Mouse (Mus musculus) limb, embryonic 14.5 days (tissue): ENCODE results near the gene Clic3. TPM values are rescaled to one million over a fixed set of nuclear protein-coding genes. Genes with fewer than 3 reads are reported as not detected.

Experiments
- ATAC-seq: fragments of 200-750 bp; cut with Nextera tagmentation; 2 replicates; pipeline ENCODE4 v1.8.0; 2017; ENCODE audit warnings: low read depth, moderate number of reproducible peaks, moderate TSS enrichment; ENCODE audit not compliant: low FRiP score
- DNase-seq: peaks from one replicate; pipeline ENCODE4 v3.0.0-alpha.2; 2015; ENCODE audit warnings: low spot score
- H3K27ac ChIP-seq: fragments of 300-500 bp; sonication (generic); replicated peaks from 2 replicates; pipeline ENCODE4 v1.5.1; 2014; ENCODE audit warnings: low read depth, mild to moderate bottlenecking, low read length, moderate library complexity, mixed read lengths
- H3K27me3 ChIP-seq: fragments of 300-500 bp; sonication (generic); 2 replicates; pipeline ENCODE4 v1.6.1; 2014; ENCODE audit warnings: low read length, mixed read lengths; ENCODE audit not compliant: control insufficient read depth, insufficient read depth
- H3K36me3 ChIP-seq: fragments of 300-500 bp; sonication (generic); 2 replicates; pipeline ENCODE4 v1.6.1; 2014; ENCODE audit warnings: mild to moderate bottlenecking, low read length, moderate library complexity, mixed read lengths; ENCODE audit not compliant: control insufficient read depth, insufficient read depth
- H3K4me1 ChIP-seq: fragments of 300-500 bp; sonication (generic); 2 replicates; pipeline ENCODE4 v1.6.1; 2014; ENCODE audit warnings: antibody characterized with exemption, low read length, mixed read lengths; ENCODE audit not compliant: control insufficient read depth, insufficient read depth
- H3K4me2 ChIP-seq: fragments of 300-500 bp; sonication (generic); replicated peaks from 2 replicates; pipeline ENCODE4 v1.6.1; 2014; ENCODE audit warnings: low read depth, mild to moderate bottlenecking, low read length, moderate library complexity; ENCODE audit not compliant: severe bottlenecking
- H3K4me3 ChIP-seq: fragments of 300-500 bp; sonication (generic); replicated peaks from 2 replicates; pipeline ENCODE4 v1.5.1; 2014; ENCODE audit warnings: low read length
- H3K9ac ChIP-seq: fragments of 300-500 bp; sonication (generic); 2 replicates; pipeline ENCODE4 v1.6.1; 2014; ENCODE audit warnings: mild to moderate bottlenecking, low read depth, low read length, moderate library complexity; ENCODE audit not compliant: severe bottlenecking
- H3K9me3 ChIP-seq: fragments of 300-500 bp; sonication (generic); 2 replicates; pipeline ENCODE4 v1.6.1; 2016; ENCODE audit warnings: low read length; ENCODE audit not compliant: control insufficient read depth
- POLR2A ChIP-seq: fragments of 200-500 bp; IDR thresholded peaks from 2 replicates; pipeline ENCODE4 v1.8.0; 2012; ENCODE audit warnings: inconsistent platforms, mild to moderate bottlenecking, moderate library complexity, borderline replicate concordance; ENCODE audit not compliant: insufficient read depth, insufficient read length; ENCODE audit errors: extremely low read depth
- WGBS: fragments of 180-500 bp; shearing (Covaris S2); extraction: QIAGEN DNeasy Blood & Tissue Kit; methylation state at CpG from one replicate; pipeline ENCODE4 v1.1.7; 2014; 5-methylcytosine and 5-hydroxymethylcytosine counted together
- polyA plus RNA-seq, 2 experiments: library from polyadenylated mRNA; depleted of rRNA in 1 of 2; stranded (reverse) in 1 of 2; unstranded in 1 of 2; fragments of >200 nt; fragmentation: Nextera tagmentation in 1 of 2; extraction: Ambion mirVana in 1 of 2; gene quantifications; 2 replicates each; pipeline versions ENCODE4 v1.2.1 to v1.2.3; 2012 to 2014

Gene Clic3
- polyA plus RNA-seq, 2 experiments, result 10.9 to 22.5 TPM

DNA sequence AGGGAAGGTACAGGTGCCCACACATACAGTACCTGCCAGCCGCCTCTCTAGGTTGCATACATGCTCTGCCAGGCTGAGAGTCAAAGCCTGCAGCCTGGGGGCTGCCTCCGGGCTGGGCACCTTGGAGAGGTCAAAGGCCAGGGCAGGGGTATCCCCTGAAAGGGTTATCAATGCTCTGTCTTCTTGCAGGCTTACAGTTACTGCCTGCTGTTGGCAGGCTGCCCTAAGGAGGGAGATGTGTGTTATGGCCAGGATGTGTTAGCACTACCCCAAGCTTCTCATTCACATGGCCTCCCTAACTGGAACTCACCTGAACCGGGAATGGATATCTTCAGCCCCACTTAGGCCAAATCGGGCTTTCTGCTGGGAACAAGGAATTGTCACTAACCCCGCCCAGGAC lies 3.5 kb downstream of the Clic3 start:
- H3K27me3 ChIP-seq, result no peaks in the 10 kb centered on the region
- no peak for DNase-seq
- WGBS, result 43% methylated on average over 5 of the region's 5 CpGs
- H3K9me3 ChIP-seq, result no peaks in the 10 kb centered on the region
- no peak for ATAC-seq
- H3K27ac ChIP-seq, result peak overlapping the region; percentile 79; the same call in 1 of the 2 replicates
- H3K4me3 ChIP-seq, result peak overlapping the region; percentile 75
- H3K4me2 ChIP-seq, result peak overlapping the region; percentile 86
- peaks cover 14% of the 10 kb centered on the region for H3K4me1 ChIP-seq
- peak overlapping the region; percentile 73 for H3K9ac ChIP-seq
- 0 out of 2 replicates have a peak, but pooled peaks cover 7% of the 10 kb centered on the region for H3K36me3 ChIP-seq
- TF ChIP-seq POLR2A, result no peak

DNA sequence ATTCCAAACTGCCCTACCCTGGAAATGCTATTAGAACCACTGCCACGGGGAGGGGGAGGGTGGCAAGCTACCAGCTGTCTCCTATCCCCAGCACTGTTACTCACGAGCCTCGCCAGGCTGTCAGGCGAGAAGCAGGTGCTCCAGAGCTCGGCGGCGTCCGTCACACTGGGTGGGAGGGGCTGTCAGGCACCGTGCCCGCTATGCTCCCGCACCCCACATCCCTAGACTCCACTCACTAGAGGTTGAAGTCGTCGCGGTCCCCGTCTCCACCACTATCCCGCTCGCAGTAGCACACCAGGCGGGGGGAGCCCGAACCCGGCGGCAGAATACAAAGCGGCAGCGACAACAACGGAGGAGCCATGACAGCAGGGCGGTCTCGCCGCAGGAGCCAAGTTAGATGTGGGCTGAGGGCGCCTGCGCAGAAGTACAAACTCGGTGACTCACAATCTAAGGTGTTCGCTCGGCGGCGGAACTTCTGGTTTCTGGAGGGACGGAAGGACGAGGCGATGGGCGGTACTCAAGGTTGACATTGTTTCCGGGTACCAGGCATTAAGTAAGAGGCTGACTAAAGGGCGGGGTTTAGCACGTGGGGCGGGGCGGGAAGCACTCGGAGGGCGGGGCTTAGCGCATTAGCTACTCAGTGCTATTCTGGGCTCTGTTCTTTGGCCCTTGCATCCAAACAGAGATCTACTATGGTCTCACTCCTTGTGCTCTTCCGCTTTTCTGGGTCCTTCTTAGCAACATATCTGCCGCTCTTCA lies 4.1 kb downstream of the Clic3 start, which contains the start of gene Paxx:
Paxx (minus strand) TSS at position 544 of the 759 bp plus-strand sequence.
- H3K36me3 ChIP-seq, result 0 out of 2 replicates have a peak, but pooled peaks cover 7% of the 10 kb centered on the region
- WGBS, result under 1% methylated on average over 48 of the region's 48 CpGs
- peak; percentile 97 for DNase-seq
- peaks cover 15% of the 10 kb centered on the region for H3K4me1 ChIP-seq
- H3K9ac ChIP-seq, result peak within 1 kb of the TSS; percentile 73
- no peaks in the 10 kb centered on the region for H3K9me3 ChIP-seq
- TF ChIP-seq POLR2A, result no peak
- ATAC-seq, result peak; percentile 94
- H3K4me2 ChIP-seq, result peak within 1 kb of the TSS; percentile 86
- no peaks in the 10 kb centered on the region for H3K27me3 ChIP-seq
- peak within 1 kb of the TSS; percentile 79 for H3K27ac ChIP-seq
- H3K4me3 ChIP-seq, result peak within 1 kb of the TSS; percentile 75

DNA sequence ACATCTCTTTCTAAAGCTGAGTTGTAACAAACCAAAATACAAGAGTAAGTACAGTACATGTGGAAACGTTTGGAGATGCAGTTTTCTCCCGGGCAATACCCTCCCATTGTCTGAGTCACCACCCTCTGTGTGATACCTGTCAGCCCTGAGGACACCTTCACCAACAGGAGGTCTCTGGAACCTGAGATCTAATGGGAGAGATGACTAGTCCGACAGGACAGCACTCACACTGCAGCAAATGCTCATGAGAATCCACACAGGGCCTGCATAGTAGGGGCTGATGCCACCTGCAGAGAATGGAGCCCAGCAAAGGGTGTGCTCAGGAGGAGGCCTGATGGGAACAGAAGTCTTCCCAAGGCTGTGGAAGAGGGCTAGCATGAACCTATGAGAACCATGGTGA lies 4.8 kb downstream of the Clic3 start:
- no peak for TF ChIP-seq POLR2A
- Histone ChIP-seq H3K27me3 (no peaks in the 10 kb centered on the region), H3K9me3 (no peaks in the 10 kb centered on the region), H3K4me3 (peak overlapping the region; percentile 75), H3K36me3 (0 out of 2 replicates have a peak, but pooled peaks cover 7% of the 10 kb centered on the region), H3K9ac (peak overlapping the region; percentile 73), H3K27ac (peak overlapping the region; percentile 79), H3K4me1 (peaks cover 17% of the 10 kb centered on the region), H3K4me2 (peak overlapping the region; percentile 86)
- DNase-seq (no peak), ATAC-seq (no peak)
- WGBS, result 23% methylated on average over 3 of the region's 3 CpGs

- H3K27ac ChIP-seq, result no peak overlapping the region
- no peak for TF ChIP-seq POLR2A
- H3K9ac ChIP-seq, result no peak overlapping the region
- WGBS, result 89% methylated on average over 3 of the region's 3 CpGs
- H3K4me3 ChIP-seq, result no peak overlapping the region
- no peaks in the 10 kb centered on the region for H3K27me3 ChIP-seq
- H3K9me3 ChIP-seq, result no peaks in the 10 kb centered on the region
- H3K4me1 ChIP-seq, result peaks cover 17% of the 10 kb centered on the region
- H3K4me2 ChIP-seq, result no peak overlapping the region
- no peak for DNase-seq
- ATAC-seq, result no peak
- H3K36me3 ChIP-seq, result no peaks in the 10 kb centered on the region
Observed at GRCm38 (mm10) chr2:25463630-25464029, 7.0 kb downstream of the Clic3 start.

DNA sequence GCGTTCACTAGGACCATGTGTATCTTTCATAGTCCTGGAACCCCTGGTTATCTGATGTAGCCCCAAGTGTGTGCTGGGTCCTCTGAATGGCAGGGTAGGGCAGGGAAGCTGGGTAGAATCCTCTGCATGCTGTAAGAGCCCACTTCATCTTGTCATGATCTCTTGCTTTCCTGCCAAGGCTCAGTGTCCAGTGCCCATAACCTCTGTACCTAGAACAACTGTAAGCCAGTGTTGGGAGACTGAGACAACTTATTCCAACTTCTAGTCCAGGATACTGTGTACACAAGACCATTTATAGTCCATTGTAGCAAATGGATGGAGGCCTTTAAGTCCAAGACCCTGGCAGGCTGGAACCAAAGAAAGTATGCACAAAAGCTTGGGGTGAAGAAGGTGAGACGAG lies 8.6 kb downstream of the Clic3 start:
- DNase-seq, result no peak
- Histone ChIP-seq H3K36me3 (no peaks in the 10 kb centered on the region), H3K9me3 (no peaks in the 10 kb centered on the region), H3K4me1 (peaks cover 12% of the 10 kb centered on the region; the same call in 1 of the 2 replicates), H3K4me2 (no peak overlapping the region), H3K27ac (no peak overlapping the region), H3K27me3 (no peaks in the 10 kb centered on the region), H3K4me3 (no peak overlapping the region), H3K9ac (no peak overlapping the region)
- TF ChIP-seq POLR2A, result no peak
- no peak for ATAC-seq
- 90% methylated on average over 2 of the region's 2 CpGs for WGBS
